Mouse (Mus musculus): ENCODE data around the gene Sec22c.

DNA sequence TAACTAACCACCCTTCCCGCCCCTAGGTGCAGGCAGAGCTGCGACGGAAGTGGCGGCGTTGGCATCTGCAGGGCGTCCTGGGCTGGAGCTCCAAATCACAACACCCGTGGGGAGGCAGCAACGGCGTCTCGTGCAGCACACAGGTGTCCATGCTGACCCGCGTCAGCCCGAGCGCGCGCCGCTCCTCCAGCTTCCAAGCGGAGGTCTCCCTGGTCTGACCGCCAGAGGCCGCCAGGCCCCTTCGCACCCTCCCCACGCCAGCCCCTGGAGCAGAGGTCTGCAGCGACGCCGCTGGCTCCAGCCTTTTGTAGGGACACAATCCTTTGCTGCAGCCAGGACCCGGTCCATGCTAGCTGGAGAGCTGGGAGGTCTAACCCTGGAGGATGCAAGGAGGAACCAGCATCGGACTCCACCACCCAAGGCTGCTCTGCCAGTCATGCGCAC lies 35.9 kb downstream of the Sec22c start:
- peak; percentile 37; the same call in 1 of the 2 replicates for TF ChIP-seq CTCF (IDR thresholded peaks at IDR 0.05; ENCODE audit: control insufficient read depth, insufficient read depth, insufficient replicate concordance, low read depth, low read length)
- TF ChIP-seq POLR2A (IDR thresholded peaks at IDR 0.05; ENCODE audit: control insufficient read depth, low read depth, low read length): no peak

Measured in testis, adult 2 months (tissue).